ENCODE assay signal across 16 mouse cellular contexts in genomic region chr13:104982781-104983353, GRCm38 (mm10).
A peak's percentile ranks its signal among the peaks of the same experiment; 100 is the strongest.
DNase-seq lines count a peak whose midpoint lies in the region; ATAC-seq lines count a peak whose summit lies in the region.
"Had no signal": no experiment of that assay in that cellular context is flagged by ENCODE, and none has a peak within 500 bp of the region (broad histone marks: within the 10 kb centered on the region; RNA-seq: fewer than 3 reads in every experiment).

No protein-coding gene starts in this region.

- peaks cover 13% of the 10 kb centered on the region for H3K36me3 ChIP-seq in heart, embryonic 12.5 days
- H3K36me3 ChIP-seq: embryonic facial prominence, embryonic 10.5 days; lung, embryonic 15.5 days had no signal

- intact Hi-C loops in left cerebral cortex, postnatal 10 days (cut with DNase I) = no loop called here

- no peak overlapping the region for H3K27ac ChIP-seq in heart, embryonic 12.5 days (ENCODE audit: poor library complexity, severe bottlenecking)
- H3K27ac ChIP-seq: embryonic facial prominence, embryonic 10.5 days; heart, adult 2 months; lung, embryonic 15.5 days; stomach, postnatal 0 days had no signal

- H3K27me3 ChIP-seq in heart, embryonic 12.5 days (replicated peaks) = no peaks in the 10 kb centered on the region
- H3K27me3 ChIP-seq: lung, embryonic 15.5 days had no signal

- no peaks in the 10 kb centered on the region for H3K9me3 ChIP-seq in heart, embryonic 12.5 days (replicated peaks)
- H3K9me3 ChIP-seq: embryonic facial prominence, embryonic 10.5 days; lung, embryonic 15.5 days had no signal

- H3K4me3 ChIP-seq in heart, embryonic 12.5 days = no peak overlapping the region
- H3K4me3 ChIP-seq: embryonic facial prominence, embryonic 10.5 days; heart, adult 2 months; lung, embryonic 15.5 days had no signal

- H3K9ac ChIP-seq in heart, embryonic 12.5 days = no peak overlapping the region
- H3K9ac ChIP-seq: lung, embryonic 15.5 days had no signal

- 0 out of 2 replicates have a peak, but pooled peaks cover 2% of the 10 kb centered on the region for H3K4me1 ChIP-seq in heart, embryonic 12.5 days (replicated peaks)
- H3K4me1 ChIP-seq: embryonic facial prominence, embryonic 10.5 days; lung, embryonic 15.5 days had no signal

- no peak overlapping the region for H3K4me2 ChIP-seq in heart, embryonic 12.5 days
- H3K4me2 ChIP-seq: liver, embryonic 11.5 days; lung, embryonic 15.5 days had no signal

- peak; percentile 8 to 22 for DNase-seq in adrenal gland, postnatal 36 days
- no peak for DNase-seq in adrenal gland, adult 8-10 months
- DNase-seq in left cerebral cortex, adult 18-20 months (ENCODE audit: low spot score in 2 of 2) = peak; percentile 66 to 72
- DNase-seq in left cerebral cortex, postnatal 10 days (ENCODE audit: extremely low spot score in 1 of 2, low spot score in 2 of 2) = no peak
- DNase-seq in cerebellum, adult 11-12 months = peak; percentile 76
- peak; percentile 61 to 78 for DNase-seq in left cerebral cortex, adult 9 months (ENCODE audit: low spot score in 2 of 2)
- no peak for DNase-seq in MN1 (ENCODE audit: low spot score)
- DNase-seq: heart, adult 2 months; heart, postnatal 14 days; spleen, adult 18-20 months; thymus, postnatal 4 days had no signal

- WGBS in heart, embryonic 12.5 days = 86% methylated on average over 10 of the region's 10 CpGs

- ATAC-seq in heart, embryonic 12.5 days (ENCODE audit: insufficient number of reproducible peaks, low FRiP score) = no peak

Comparison
In these comparisons a context has a peak if more than half of its experiments do, and no peak if none do; other contexts are left out.
1. DNase-seq: peak in adrenal gland, postnatal 36 days (2 of 2), left cerebral cortex, adult 18-20 months (2 of 2), cerebellum, adult 11-12 months (single experiment) and left cerebral cortex, adult 9 months (2 of 2); none in adrenal gland, adult 8-10 months (single experiment), left cerebral cortex, postnatal 10 days (0 of 2) and MN1 (single experiment).